Mouse (Mus musculus) cerebellum, adult 9-11 months (tissue): ENCODE data around the gene Cxcr2.

Experiments
- DNase-seq: peaks from one replicate; pipeline ENCODE4 v3.0.0; 2022

The Cxcr2 gene

GRCm38 (mm10) chr1:74199046-74199445 is 45.3 kb downstream of the Cxcr2 start:
- no peak for DNase-seq

GRCm38 (mm10) chr1:74201048-74201844 is 47.5 kb downstream of the Cxcr2 start:
- DNase-seq = no peak

GRCm38 (mm10) chr1:74203457-74203856 is 49.7 kb downstream of the Cxcr2 start:
- DNase-seq = no peak

- peak; percentile 19 for DNase-seq
These were observed 52.1 kb downstream of the Cxcr2 start for GRCm38 (mm10) chr1:74205881-74206280.

- DNase-seq = no peak
These were observed 52.9 kb downstream of the Cxcr2 start for GRCm38 (mm10) chr1:74206642-74207041.

GRCm38 (mm10) chr1:74207906-74208305 is 54.1 kb downstream of the Cxcr2 start:
- DNase-seq = peak; percentile 12

- no peak for DNase-seq
These were observed 55.2 kb downstream of the Cxcr2 start for GRCm38 (mm10) chr1:74208941-74209340.
